Mouse (Mus musculus): ENCODE measurements around the gene Ddx28. TPM values are rescaled to one million over a fixed set of nuclear protein-coding genes. Genes with fewer than 3 reads are reported as not detected.
"Not testable (repeated sequence)": the region's sequence is repeated elsewhere in the genome, so short reads cannot be mapped to it uniquely, and the experiment has no call there.

The Ddx28 gene
- polyA plus RNA-seq, 1 experiment from 2014 or later, result 22.6 TPM

- WGBS, result 93% methylated on average over 11 of the region's 11 CpGs
- H3K4me1 ChIP-seq, result no peaks in the 10 kb centered on the region; the same call in 1 of the 2 replicates
- no peaks in the 10 kb centered on the region for H3K9me3 ChIP-seq (replicated peaks)
- no peaks in the 10 kb centered on the region for H3K27me3 ChIP-seq (ENCODE audit: low read depth, poor library complexity, severe bottlenecking)
- H3K4me3 ChIP-seq, result no peak overlapping the region
- H3K27ac ChIP-seq (replicated peaks), result no peak overlapping the region
- H3K36me3 ChIP-seq, result peaks cover 43% of the 10 kb centered on the region
- DNase-seq (ENCODE audit: low spot score), result no peak
These were observed 35.3 kb upstream of the Ddx28 start for GRCm38 (mm10) chr8:106046872-106047559.

GRCm38 (mm10) chr8:106044151-106044550, 32.5 kb upstream of the Ddx28 start:
- WGBS, result 92% methylated on average over 3 of the region's 3 CpGs
- Histone ChIP-seq H3K9me3 (replicated peaks) (no peaks in the 10 kb centered on the region), H3K27me3 (ENCODE audit: low read depth, poor library complexity, severe bottlenecking) (no peaks in the 10 kb centered on the region), H3K4me1 (no peaks in the 10 kb centered on the region; the same call in 1 of the 2 replicates), H3K4me3 (no peak overlapping the region), H3K36me3 (peaks cover 30% of the 10 kb centered on the region), H3K27ac (replicated peaks) (no peak overlapping the region)
- DNase-seq (ENCODE audit: low spot score), result no peak

- WGBS, result 74% methylated on average over 2 of the region's 2 CpGs
- H3K9me3 ChIP-seq (replicated peaks), result no peaks in the 10 kb centered on the region
- no peak overlapping the region for H3K4me3 ChIP-seq
- no peaks in the 10 kb centered on the region; the same call in 1 of the 2 replicates for H3K4me1 ChIP-seq
- H3K36me3 ChIP-seq, result peaks cover 26% of the 10 kb centered on the region
- no peak overlapping the region for H3K27ac ChIP-seq (replicated peaks)
- no peak for DNase-seq (ENCODE audit: low spot score)
- H3K27me3 ChIP-seq (ENCODE audit: low read depth, poor library complexity, severe bottlenecking), result no peaks in the 10 kb centered on the region
These were observed 31.4 kb upstream of the Ddx28 start for GRCm38 (mm10) chr8:106043055-106043454.

- H3K36me3 ChIP-seq, result peaks cover 25% of the 10 kb centered on the region
- DNase-seq (ENCODE audit: low spot score), result no peak
- no peak overlapping the region for H3K27ac ChIP-seq (replicated peaks)
- 80% methylated on average over 4 of the region's 4 CpGs for WGBS
- H3K4me1 ChIP-seq, result no peaks in the 10 kb centered on the region; the same call in 1 of the 2 replicates
- no peak overlapping the region for H3K4me3 ChIP-seq
- H3K27me3 ChIP-seq (ENCODE audit: low read depth, poor library complexity, severe bottlenecking), result no peaks in the 10 kb centered on the region
- H3K9me3 ChIP-seq (replicated peaks), result no peaks in the 10 kb centered on the region
These were observed 28.5 kb upstream of the Ddx28 start for GRCm38 (mm10) chr8:106040218-106040617.

GRCm38 (mm10) chr8:106039605-106040004, 27.9 kb upstream of the Ddx28 start:
- WGBS, result 92% methylated on average over 4 of the region's 4 CpGs
- Histone ChIP-seq H3K27me3 (ENCODE audit: low read depth, poor library complexity, severe bottlenecking) (no peaks in the 10 kb centered on the region), H3K27ac (replicated peaks) (no peak overlapping the region), H3K4me1 (no peaks in the 10 kb centered on the region; the same call in 1 of the 2 replicates), H3K36me3 (peaks cover 19% of the 10 kb centered on the region), H3K9me3 (replicated peaks) (no peaks in the 10 kb centered on the region), H3K4me3 (no peak overlapping the region)
- DNase-seq (ENCODE audit: low spot score), result no peak

- H3K4me3 ChIP-seq, result no peak overlapping the region
- no peak for DNase-seq (ENCODE audit: low spot score)
- no peaks in the 10 kb centered on the region for H3K4me1 ChIP-seq
- no peaks in the 10 kb centered on the region for H3K9me3 ChIP-seq (replicated peaks)
- H3K27me3 ChIP-seq (ENCODE audit: low read depth, poor library complexity, severe bottlenecking), result no peaks in the 10 kb centered on the region
- no peak overlapping the region for H3K27ac ChIP-seq (replicated peaks)
- 91% methylated on average over 10 of the region's 10 CpGs for WGBS
- peaks cover 18% of the 10 kb centered on the region for H3K36me3 ChIP-seq
These were observed 27.0 kb upstream of the Ddx28 start for GRCm38 (mm10) chr8:106038721-106039120.

- no peaks in the 10 kb centered on the region for H3K9me3 ChIP-seq (replicated peaks)
- H3K4me1 ChIP-seq, result no peaks in the 10 kb centered on the region
- peaks cover 37% of the 10 kb centered on the region for H3K36me3 ChIP-seq
- H3K27me3 ChIP-seq (ENCODE audit: low read depth, poor library complexity, severe bottlenecking), result no peaks in the 10 kb centered on the region
- no peak overlapping the region for H3K4me3 ChIP-seq
- H3K27ac ChIP-seq (replicated peaks), result no peak overlapping the region
- peak; percentile 66 for DNase-seq (ENCODE audit: low spot score)
These were observed 10.8 kb upstream of the Ddx28 start for GRCm38 (mm10) chr8:106022483-106022882.

GRCm38 (mm10) chr8:106018039-106018438, 6.4 kb upstream of the Ddx28 start:
- Histone ChIP-seq H3K4me3 (no peak overlapping the region), H3K27ac (replicated peaks) (no peak overlapping the region), H3K27me3 (ENCODE audit: low read depth, poor library complexity, severe bottlenecking) (no peaks in the 10 kb centered on the region), H3K9me3 (replicated peaks) (no peaks in the 10 kb centered on the region), H3K4me1 (no peaks in the 10 kb centered on the region), H3K36me3 (peaks cover 43% of the 10 kb centered on the region)
- WGBS, result 91% methylated on average over 3 of the region's 3 CpGs
- no peak for DNase-seq (ENCODE audit: low spot score)

- no peak overlapping the region for H3K4me3 ChIP-seq
- no peaks in the 10 kb centered on the region for H3K9me3 ChIP-seq (replicated peaks)
- H3K27ac ChIP-seq (replicated peaks), result no peak overlapping the region
- 92% methylated on average over 7 of the region's 7 CpGs for WGBS
- peaks cover 43% of the 10 kb centered on the region for H3K36me3 ChIP-seq
- no peaks in the 10 kb centered on the region for H3K27me3 ChIP-seq (ENCODE audit: low read depth, poor library complexity, severe bottlenecking)
- H3K4me1 ChIP-seq, result peaks cover under 1% of the 10 kb centered on the region
- no peak for DNase-seq (ENCODE audit: low spot score)
These were observed 5.4 kb upstream of the Ddx28 start for GRCm38 (mm10) chr8:106017130-106017529.

GRCm38 (mm10) chr8:106016284-106016683, 4.6 kb upstream of the Ddx28 start:
- Histone ChIP-seq H3K36me3 (peaks cover 43% of the 10 kb centered on the region), H3K9me3 (replicated peaks) (no peaks in the 10 kb centered on the region), H3K27me3 (ENCODE audit: low read depth, poor library complexity, severe bottlenecking) (no peaks in the 10 kb centered on the region), H3K4me3 (no peak overlapping the region), H3K27ac (replicated peaks) (no peak overlapping the region), H3K4me1 (peaks cover 7% of the 10 kb centered on the region)
- WGBS, result 93% methylated on average over 6 of the region's 6 CpGs
- DNase-seq (ENCODE audit: low spot score), result no peak

- H3K27me3 ChIP-seq (ENCODE audit: low read depth, poor library complexity, severe bottlenecking); H3K27ac ChIP-seq (replicated peaks); DNase-seq (ENCODE audit: low spot score); H3K9me3 ChIP-seq (replicated peaks): not testable (repeated sequence)
- Histone ChIP-seq H3K4me1 (peaks cover 20% of the 10 kb centered on the region), H3K36me3 (peaks cover 37% of the 10 kb centered on the region), H3K4me3 (peak overlapping the region; percentile 85)
- 84% methylated on average over 8 of the region's 8 CpGs for WGBS
These were observed 521 bp upstream of the Ddx28 start for GRCm38 (mm10) chr8:106012203-106012602.

GRCm38 (mm10) chr8:106010748-106011642, 687 bp downstream of the Ddx28 start:
- H3K27ac ChIP-seq (replicated peaks), result peak overlapping the region; percentile 90
- H3K36me3 ChIP-seq, result peaks cover 27% of the 10 kb centered on the region
- peaks cover 20% of the 10 kb centered on the region for H3K4me1 ChIP-seq
- peak overlapping the region; percentile 85 for H3K4me3 ChIP-seq
- 2% methylated on average over 74 of the region's 74 CpGs for WGBS
- peak; percentile 94 for DNase-seq (ENCODE audit: low spot score)
- H3K27me3 ChIP-seq (ENCODE audit: low read depth, poor library complexity, severe bottlenecking), result no peaks in the 10 kb centered on the region
- H3K9me3 ChIP-seq (replicated peaks), result no peaks in the 10 kb centered on the region

- H3K27me3 ChIP-seq (ENCODE audit: low read depth, poor library complexity, severe bottlenecking); H3K9me3 ChIP-seq (replicated peaks); DNase-seq (ENCODE audit: low spot score); H3K4me3 ChIP-seq; H3K27ac ChIP-seq (replicated peaks): not testable (repeated sequence)
- H3K36me3 ChIP-seq, result peaks cover 16% of the 10 kb centered on the region
- peaks cover 20% of the 10 kb centered on the region for H3K4me1 ChIP-seq
- 66% methylated on average over 3 of the region's 3 CpGs for WGBS
These were observed 3.8 kb downstream of the Ddx28 start for GRCm38 (mm10) chr8:106007891-106008290.
